ENCODE assay signal across 21 mouse cellular contexts in the genomic region with DNA sequence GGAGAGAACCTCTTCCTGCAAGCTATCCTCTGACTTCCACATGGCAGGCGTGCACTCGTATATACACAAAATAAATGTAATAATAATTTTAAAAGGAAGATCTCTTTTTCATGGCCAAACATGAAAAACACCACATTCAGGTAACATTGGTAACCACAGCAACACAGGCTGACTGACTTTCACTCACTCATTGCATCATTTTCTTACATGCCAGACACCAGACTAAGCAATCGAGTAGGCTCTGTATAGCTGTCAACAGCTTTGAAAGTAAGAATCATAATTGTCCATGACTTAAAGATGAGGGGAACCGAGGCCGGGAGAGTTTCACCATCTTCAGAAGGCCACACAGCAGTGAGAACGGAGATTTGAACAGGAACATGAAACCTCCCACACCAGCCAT.
"Had no signal": no experiment of that assay in that cellular context is flagged by ENCODE, and none has a peak within 500 bp of the region (broad histone marks: within the 10 kb centered on the region; RNA-seq: fewer than 3 reads in every experiment).

No protein-coding gene starts in this region.

- H3K27me3 ChIP-seq: liver, embryonic 12.5 days; liver, embryonic 15.5 days; midbrain, embryonic 13.5 days; neural tube, embryonic 13.5 days had no signal

- H3K4me2 ChIP-seq: limb, embryonic 13.5 days; liver, embryonic 12.5 days; liver, embryonic 15.5 days; midbrain, embryonic 13.5 days; neural tube, embryonic 13.5 days had no signal

- ATAC-seq: intestine, embryonic 16.5 days; liver, embryonic 12.5 days; midbrain, embryonic 13.5 days had no signal

- H3K36me3 ChIP-seq: limb, embryonic 10.5 days; limb, embryonic 13.5 days; liver, embryonic 12.5 days; liver, embryonic 15.5 days; midbrain, embryonic 10.5 days; midbrain, embryonic 13.5 days; neural tube, embryonic 13.5 days had no signal

- DNase-seq: kidney, adult 18-20 months; kidney, adult 9 months; kidney, postnatal 14 days; kidney, postnatal 4 days; lung, adult 2 months; lung, postnatal 14 days; lung, postnatal 4 days; retina, postnatal 1 day; right cerebral cortex, postnatal 25 days; spleen, adult 18-20 months; thymus, adult 2 months; thymus, postnatal 14 days; thymus, postnatal 4 days had no signal

- H3K4me3 ChIP-seq: limb, embryonic 10.5 days; limb, embryonic 13.5 days; liver, embryonic 12.5 days; liver, embryonic 15.5 days; midbrain, embryonic 10.5 days; midbrain, embryonic 13.5 days; neural tube, embryonic 13.5 days had no signal
